Comparison of ENCODE assay signal across 9 mouse cellular contexts in genomic region chr5:137649669-137650571, GRCm38 (mm10). TPM values are rescaled to one million over a fixed set of nuclear protein-coding genes. Genes with fewer than 3 reads are reported as not detected.
A peak's percentile ranks its signal among the peaks of the same experiment; 100 is the strongest.
DNase-seq lines count a peak whose midpoint lies in the region; ATAC-seq and TF ChIP-seq lines count a peak whose summit lies in the region.
"Had no signal": no experiment of that assay in that cellular context is flagged by ENCODE, and none has a peak within 500 bp of the region (broad histone marks: within the 10 kb centered on the region; RNA-seq: fewer than 3 reads in every experiment).

No protein-coding gene starts in this region.

- H3K27me3 ChIP-seq in hindbrain, embryonic 11.5 days (ENCODE audit: control insufficient read depth, insufficient read depth, low read length): peaks cover 14% of the 10 kb centered on the region
- peaks cover 15% of the 10 kb centered on the region for H3K27me3 ChIP-seq in midbrain, embryonic 11.5 days (ENCODE audit: control insufficient read depth, insufficient read depth, low read length)
- H3K27me3 ChIP-seq in cerebellum, adult 2 months (ENCODE audit: control insufficient read depth, insufficient read depth, low read length): no peaks in the 10 kb centered on the region

- in situ Hi-C loops in ES-E14 (cut with MboI; ENCODE audit: low sequenced_read_pairs in 2 of 2, unreplicated experiment in 2 of 2): loop anchor here in 1 of 2 experiments (10.0 kb wide), 1 partner anchor 115 kb away; no protein-coding TSS in a partner anchor

- H3K9ac ChIP-seq in ES-E14 (ENCODE audit: insufficient read depth, low read depth, low read length, poor library complexity, severe bottlenecking): peak overlapping the region; percentile 57
- no peak overlapping the region; the same call in 1 of the 2 replicates for H3K9ac ChIP-seq in hindbrain, embryonic 11.5 days (ENCODE audit: low read depth, low read length)
- peak overlapping the region; percentile 33; the same call in 1 of the 2 replicates for H3K9ac ChIP-seq in midbrain, embryonic 11.5 days (ENCODE audit: low read length)

- no peak for TF ChIP-seq CTCF in cerebellum, adult 2 months (IDR thresholded peaks at IDR 0.05; ENCODE audit: borderline replicate concordance, insufficient read depth, low read depth, low read length)

- intact Hi-C loops in heart, postnatal 10 days (cut with DNase I): loop anchor here (10.0 kb wide), 1 partner anchor 265 kb away; no protein-coding TSS in a partner anchor

- H3K9me3 ChIP-seq in ES-E14 (ENCODE audit: control insufficient read depth, insufficient read depth, low read depth, low read length): no peaks in the 10 kb centered on the region
- no peaks in the 10 kb centered on the region for H3K9me3 ChIP-seq in hindbrain, embryonic 11.5 days (ENCODE audit: control insufficient read depth, low read length)
- H3K9me3 ChIP-seq in midbrain, embryonic 11.5 days (ENCODE audit: control insufficient read depth, low read length): no peaks in the 10 kb centered on the region

- peaks cover 2 to 12% of the 10 kb centered on the region in 2 experiments; a peak in 2 of 4 replicates for H3K4me1 ChIP-seq in ES-E14 (ENCODE audit: control insufficient read depth in 2 of 2, insufficient read depth in 2 of 2, low read length in 2 of 2, poor library complexity in 1 of 2)
- H3K4me1 ChIP-seq in hindbrain, embryonic 11.5 days (replicated peaks; ENCODE audit: control insufficient read depth, insufficient read depth, low read length): no peaks in the 10 kb centered on the region; the same call in 1 of the 2 replicates
- H3K4me1 ChIP-seq in midbrain, embryonic 11.5 days (ENCODE audit: control insufficient read depth, insufficient read depth, low read length): peaks cover 15% of the 10 kb centered on the region
- peaks cover 4% of the 10 kb centered on the region; the same call in 1 of the 2 replicates for H3K4me1 ChIP-seq in cerebellum, adult 2 months (ENCODE audit: control insufficient read depth, insufficient read depth, low read length)

- 0 out of 2 replicates have a peak, but pooled peaks have one; percentile 30 for ATAC-seq in hindbrain, embryonic 11.5 days (ENCODE audit: low FRiP score)
- peak; percentile 51; the same call in 1 of the 2 replicates for ATAC-seq in midbrain, embryonic 11.5 days (ENCODE audit: low FRiP score)

- no peak for TF ChIP-seq POLR2A in cerebellum, adult 2 months (IDR thresholded peaks at IDR 0.05; ENCODE audit: borderline replicate concordance, insufficient read depth, low read length)

- H3K4me3 ChIP-seq in ES-E14 (ENCODE audit: insufficient read depth in 1 of 2, low read depth in 1 of 2, low read length in 2 of 2, poor library complexity in 1 of 2, severe bottlenecking in 1 of 2): peak overlapping the region; percentile 36 to 56
- H3K4me3 ChIP-seq in hindbrain, embryonic 11.5 days (ENCODE audit: low read depth, low read length): no peak overlapping the region
- H3K4me3 ChIP-seq in midbrain, embryonic 11.5 days (ENCODE audit: low read depth, low read length): no peak overlapping the region
- H3K4me3 ChIP-seq in cerebellum, adult 2 months (replicated peaks; ENCODE audit: insufficient read depth, low read depth, low read length): no peak overlapping the region

- 17% methylated on average over 18 of the region's 18 CpGs for WGBS in hindbrain, embryonic 11.5 days
- 11% methylated on average over 18 of the region's 18 CpGs for WGBS in midbrain, embryonic 11.5 days
- 32% methylated on average over 18 of the region's 18 CpGs for WGBS in cerebellum, adult 2 months

- no peak overlapping the region for H3K4me2 ChIP-seq in hindbrain, embryonic 11.5 days (replicated peaks; ENCODE audit: low read depth, low read length)
- H3K4me2 ChIP-seq in midbrain, embryonic 11.5 days: 0 out of 2 replicates have a peak overlapping the region, but pooled peaks have one; percentile 11

- peak; percentile 94 for DNase-seq in heart, adult 11 months
- no peak for DNase-seq in heart, postnatal 10 days
- no peak for DNase-seq in ES-E14 (ENCODE audit: low read depth, low spot score)
- no peak for DNase-seq in hindbrain, embryonic 11.5 days (ENCODE audit: low spot score)
- DNase-seq in midbrain, embryonic 11.5 days (ENCODE audit: low spot score, missing footprints): peak; percentile 89
- no peak for DNase-seq in layer of hippocampus, postnatal 14 days (ENCODE audit: low spot score in 2 of 2)
- no peak for DNase-seq in left cerebral cortex, adult 9 months (ENCODE audit: low spot score in 2 of 2)
- no peak for DNase-seq in cerebellum, adult 2 months

- peak overlapping the region; percentile 12; the same call in 1 of the 2 replicates for H3K27ac ChIP-seq in ES-E14 (ENCODE audit: insufficient read depth, low read depth, low read length, poor library complexity, severe bottlenecking)
- H3K27ac ChIP-seq in hindbrain, embryonic 11.5 days (ENCODE audit: low read depth, low read length): no peak overlapping the region
- no peak overlapping the region for H3K27ac ChIP-seq in midbrain, embryonic 11.5 days (ENCODE audit: low read depth, low read length)
- H3K27ac ChIP-seq in cerebellum, adult 2 months (ENCODE audit: insufficient read depth, low read length): no peak overlapping the region

- H3K36me3 ChIP-seq in ES-E14 (ENCODE audit: control insufficient read depth, insufficient read depth, low read length, poor library complexity, severe bottlenecking): peaks cover 19% of the 10 kb centered on the region
- no peaks in the 10 kb centered on the region for H3K36me3 ChIP-seq in hindbrain, embryonic 11.5 days (ENCODE audit: control insufficient read depth, insufficient read depth, low read length)
- H3K36me3 ChIP-seq in midbrain, embryonic 11.5 days (ENCODE audit: control insufficient read depth, insufficient read depth, low read length): peaks cover 2% of the 10 kb centered on the region; the same call in 1 of the 2 replicates

TF ChIP-seq in ES-E14, 5 proteins besides CTCF, POLR2A, EP300 and RAD21:
- TF ChIP-seq ZNF384 (IDR thresholded peaks at IDR 0.05; ENCODE audit: low read depth, low read length): peak; percentile 85
- TF ChIP-seq ZC3H11A (IDR thresholded peaks at IDR 0.05; ENCODE audit: borderline replicate concordance, low read depth, low read length): no peak
- TF ChIP-seq CHD2 (IDR thresholded peaks at IDR 0.05; ENCODE audit: low read depth, low read length): no peak
TF ChIP-seq in ES-E14: peak in this region for 1.

RNA-seq across cellular contexts. Expression of gene Irs3, which starts 4.4 kb away (rescaled TPM):
- total RNA-seq in heart, postnatal 10 days (2021): under 1 TPM; 0.24 to 0.35 TPM
- 0.85 and 1.5 TPM in 2 replicates for total RNA-seq in ES-E14 (2012; rRNA removed)
- polyA plus RNA-seq in hindbrain, embryonic 11.5 days (2014; fragmentation: Nextera tagmentation; extraction: Ambion mirVana): 0.22 and 0.38 TPM in 2 replicates
- 0.19 and 0.34 TPM in 2 replicates for polyA plus RNA-seq in midbrain, embryonic 11.5 days (2014; fragmentation: Nextera tagmentation; extraction: Ambion mirVana)
- total RNA-seq in layer of hippocampus, postnatal 14 days (2021): not detected
- 0.17 and 0.18 TPM in 2 replicates for polyA plus RNA-seq in cerebellum, adult 2 months (2012; rRNA removed)
- total RNA-seq: hematopoietic stem cell, adult 5-6 weeks had no signal

RNA-seq across cellular contexts. Expression of gene Sap25, which starts 8.8 kb away (rescaled TPM):
- total RNA-seq in heart, postnatal 10 days (2021): 1 to 10 TPM; 3.2 to 3.9 TPM
- 12.0 and 24.0 TPM in 2 replicates for total RNA-seq in ES-E14 (2012; rRNA removed)
- 7.1 TPM in 2 replicates for polyA plus RNA-seq in hindbrain, embryonic 11.5 days (2014; fragmentation: Nextera tagmentation; extraction: Ambion mirVana)
- polyA plus RNA-seq in midbrain, embryonic 11.5 days (2014; fragmentation: Nextera tagmentation; extraction: Ambion mirVana): 4.5 and 6.8 TPM in 2 replicates
- 1 to 10 TPM; 6.3 to 6.6 TPM for total RNA-seq in layer of hippocampus, postnatal 14 days (2021)
- 17.1 and 19.7 TPM in 2 replicates for polyA plus RNA-seq in cerebellum, adult 2 months (2012; rRNA removed)

RNA-seq across cellular contexts. Expression of gene Gm20605, which starts 20.9 kb away (rescaled TPM):
- total RNA-seq in heart, postnatal 10 days (2021): 1 to 10 TPM; 5.0 to 5.9 TPM
- 7.8 and 13.6 TPM in 2 replicates for total RNA-seq in ES-E14 (2012; rRNA removed)
- 5.0 and 6.3 TPM in 2 replicates for polyA plus RNA-seq in hindbrain, embryonic 11.5 days (2014; fragmentation: Nextera tagmentation; extraction: Ambion mirVana)
- polyA plus RNA-seq in midbrain, embryonic 11.5 days (2014; fragmentation: Nextera tagmentation; extraction: Ambion mirVana): 4.5 and 5.8 TPM in 2 replicates
- total RNA-seq in layer of hippocampus, postnatal 14 days (2021): 10 to 100 TPM; 11.0 to 14.7 TPM
- polyA plus RNA-seq in cerebellum, adult 2 months (2012; rRNA removed): 8.1 and 9.9 TPM in 2 replicates

RNA-seq across cellular contexts. Expression of gene Lrch4, which starts 21.0 kb away (rescaled TPM):
- total RNA-seq in heart, postnatal 10 days (2021): 10 to 100 TPM; 20.2 to 21.7 TPM
- total RNA-seq in ES-E14 (2012; rRNA removed): 12.7 and 23.0 TPM in 2 replicates
- 25.9 and 28.5 TPM in 2 replicates for polyA plus RNA-seq in hindbrain, embryonic 11.5 days (2014; fragmentation: Nextera tagmentation; extraction: Ambion mirVana)
- 27.3 and 28.3 TPM in 2 replicates for polyA plus RNA-seq in midbrain, embryonic 11.5 days (2014; fragmentation: Nextera tagmentation; extraction: Ambion mirVana)
- 10 to 100 TPM; 14.7 to 19.5 TPM for total RNA-seq in layer of hippocampus, postnatal 14 days (2021)
- 14.4 and 14.8 TPM in 2 replicates for polyA plus RNA-seq in cerebellum, adult 2 months (2012; rRNA removed)

RNA-seq across cellular contexts. Expression of gene Fbxo24, which starts 21.1 kb away (rescaled TPM):
- total RNA-seq in heart, postnatal 10 days (2021): under 1 TPM; 0.20 to 0.29 TPM
- 1.1 and 2.2 TPM in 2 replicates for total RNA-seq in ES-E14 (2012; rRNA removed)
- 0.15 and 0.27 TPM in 2 replicates for polyA plus RNA-seq in hindbrain, embryonic 11.5 days (2014; fragmentation: Nextera tagmentation; extraction: Ambion mirVana)
- polyA plus RNA-seq in midbrain, embryonic 11.5 days (2014; fragmentation: Nextera tagmentation; extraction: Ambion mirVana): 0.10 and 0.16 TPM in 2 replicates
- total RNA-seq in layer of hippocampus, postnatal 14 days (2021): under 1 TPM; 0.17 to 0.37 TPM
- polyA plus RNA-seq in cerebellum, adult 2 months (2012; rRNA removed): 0.25 and 0.31 TPM in 2 replicates
- total RNA-seq: hematopoietic stem cell, adult 5-6 weeks had no signal

Comparison
In these comparisons a context has a peak if more than half of its experiments do, and no peak if none do; other contexts are left out.
1. DNase-seq: peak in heart, adult 11 months (single experiment) and midbrain, embryonic 11.5 days (single experiment); none in heart, postnatal 10 days (0 of 2), ES-E14 (single experiment), hindbrain, embryonic 11.5 days (single experiment), layer of hippocampus, postnatal 14 days (0 of 2), left cerebral cortex, adult 9 months (0 of 2) and cerebellum, adult 2 months (0 of 2).
2. H3K4me3 ChIP-seq: peak in ES-E14 (2 of 2); none in hindbrain, embryonic 11.5 days (single experiment), midbrain, embryonic 11.5 days (single experiment) and cerebellum, adult 2 months (single experiment).